Mouse (Mus musculus) gastrocnemius, adult 8-10 months (tissue): ENCODE data around the gene Gm14326. TPM values are rescaled to one million over a fixed set of nuclear protein-coding genes. Genes with fewer than 3 reads are reported as not detected.
"Not testable (repeated sequence)": the region's sequence is repeated elsewhere in the genome, so short reads cannot be mapped to it uniquely, and the experiment has no call there.

ENCODE experiments used
- DNase-seq, 2 experiments: peaks; one replicate each; pipeline ENCODE4 v3.0.0; 2022; ENCODE audit warnings: low spot score in 2 of 2
- total RNA-seq, 4 experiments: library from RNA; stranded (reverse); gene quantifications; 2 replicates each; pipeline ENCODE4 v1.2.4; 2022

Gm14326 gene
- total RNA-seq, result 10 to 100 TPM; 36.0 to 51.9 (median 39.5) TPM

GRCm38 (mm10) chr2:177957145-177957544, at the start of gene Gm14326:
Gene Gm14326 (minus strand): TSS chr2:177957297.
- peak; percentile 84 to 89 for DNase-seq

- not testable (repeated sequence) for DNase-seq
These were observed 17.7 kb upstream of the Gm14326 start for GRCm38 (mm10) chr2:177974814-177975213.

GRCm38 (mm10) chr2:177956734-177957133, 363 bp downstream of the Gm14326 start:
- not testable (repeated sequence) for DNase-seq

GRCm38 (mm10) chr2:177925563-177926103, 31.5 kb downstream of the Gm14326 start, which contains the start of gene Zfp972:
Gene Zfp972 (minus strand): TSS chr2:177925613.
- DNase-seq, result not testable (repeated sequence)

GRCm38 (mm10) chr2:177903276-177903675, 53.8 kb downstream of the Gm14326 start:
- not testable (repeated sequence) for DNase-seq

GRCm38 (mm10) chr2:177898171-177898570, 58.9 kb downstream of the Gm14326 start:
- DNase-seq, result peak in 1 of 2 experiments; percentile 2

- DNase-seq, result not testable (repeated sequence)
These were observed 60.0 kb downstream of the Gm14326 start, which contains the start of gene Gm14327 for GRCm38 (mm10) chr2:177897046-177897578. Gene Gm14327 (plus strand): TSS chr2:177897096.

- DNase-seq, result not testable (repeated sequence)
These were observed 69.4 kb downstream of the Gm14326 start for GRCm38 (mm10) chr2:177887743-177888142.

Other genes with a start within 250 kb of the Gm14326 start
- gene Gm14322, start 198.0 kb downstream of the Gm14326 start, total RNA-seq, result 10 to 100 TPM; 20.4 to 35.5 (median 31.3) TPM
- gene Gm14325, start 117.0 kb downstream of the Gm14326 start, total RNA-seq, result 100 to 1,000 TPM; 108 to 151 (median 122) TPM
- 1 to 10 TPM; 2.5 to 5.5 (median 4.8) TPM for gene Gm14327, start 60.2 kb downstream of the Gm14326 start, total RNA-seq
- gene Zfp972, start 31.7 kb downstream of the Gm14326 start, total RNA-seq, result under 1 TPM in 3 of 4 experiments, not detected in 1; 0.76 to 0.94 (median 0.82) TPM
- gene Zfp971, start 66.0 kb upstream of the Gm14326 start, total RNA-seq, result 10 to 100 TPM; 26.2 to 38.7 (median 34.9) TPM
- gene Zfp931, start 121.2 kb upstream of the Gm14326 start, total RNA-seq, result 10 to 100 TPM in 3 of 4 experiments, 1 to 10 TPM in 1; 8.4 to 13.0 (median 11.8) TPM
- under 1 TPM in 2 of 4 experiments, not detected in 2; 0.24 to 0.31 TPM for gene Phactr3, start 161.7 kb upstream of the Gm14326 start, total RNA-seq